Mouse (Mus musculus): ENCODE measurements around the gene E2f3.

GRCm38 (mm10) chr13:29970333-29970732 lies 15.5 kb downstream of the E2f3 start:
- TF ChIP-seq CTCF (IDR thresholded peaks at IDR 0.05): no peak
- TF ChIP-seq POLR2A (IDR thresholded peaks at IDR 0.05; ENCODE audit: insufficient read depth, low read depth, low read length): no peak
